Mouse (Mus musculus) heart, adult 2 months (tissue): ENCODE measurements around the gene Slc30a1.

Experiments
- CTCF ChIP-seq: fragments of 200-600 bp; IDR thresholded peaks from 2 replicates; pipeline ENCODE4 v1.8.1; 2022; ENCODE audit warnings: antibody characterized with exemption, mild to moderate bottlenecking, moderate library complexity
- EP300 ChIP-seq: fragments of 200-500 bp; IDR thresholded peaks from 2 replicates; pipeline ENCODE4 v1.6.1; 2011; ENCODE audit warnings: low read depth, low read length, control low read depth; ENCODE audit not compliant: insufficient read depth
- POLR2A ChIP-seq: fragments of 200-500 bp; IDR thresholded peaks from 2 replicates; pipeline ENCODE4 v1.6.1; 2011; ENCODE audit warnings: mild to moderate bottlenecking, low read depth, low read length, control low read depth; ENCODE audit not compliant: insufficient read depth

DNA sequence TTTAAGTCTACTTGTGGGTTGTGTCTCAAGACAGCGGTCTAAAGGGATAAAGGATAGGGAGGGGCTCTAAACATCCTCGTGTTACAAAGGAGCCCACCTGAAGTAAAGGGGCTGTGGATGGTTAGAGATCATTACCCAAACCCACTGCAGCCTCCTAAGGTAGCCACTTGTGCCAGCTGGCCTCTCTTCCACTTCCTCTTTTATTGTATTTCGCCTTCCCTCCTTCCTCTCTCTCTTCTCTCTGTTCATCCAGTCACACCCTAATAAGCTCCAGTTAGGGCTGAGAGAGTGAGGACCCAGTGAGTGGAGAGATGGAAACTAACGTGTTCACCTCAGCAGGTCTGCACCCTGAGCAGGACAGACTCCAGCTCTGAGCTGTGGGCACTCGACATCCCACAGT, 10.3 kb downstream of the Slc30a1 start:
- TF ChIP-seq CTCF: no peak
- TF ChIP-seq EP300: no peak
- no peak for TF ChIP-seq POLR2A
